Mouse (Mus musculus): ENCODE data around the gene Rassf8. TPM values are rescaled to one million over a fixed set of nuclear protein-coding genes. Genes with fewer than 3 reads are reported as not detected.
A peak's percentile ranks its signal among the peaks of the same experiment; 100 is the strongest.

The Rassf8 gene
- polyA plus RNA-seq, 1 experiment from 2014 or later: 4.8 TPM

GRCm38 (mm10) chr6:145860350-145860749 is 113.8 kb downstream of the Rassf8 start:
- H3K27ac ChIP-seq (replicated peaks): no peak overlapping the region
- H3K4me2 ChIP-seq: no peak overlapping the region
- H3K9me3 ChIP-seq: no peaks in the 10 kb centered on the region
- H3K27me3 ChIP-seq: peaks cover 51% of the 10 kb centered on the region
- H3K4me3 ChIP-seq: no peak overlapping the region
- H3K9ac ChIP-seq: no peak overlapping the region
- no peak for ATAC-seq (ENCODE audit: low read depth)
- WGBS: 57% methylated on average over 2 of the region's 2 CpGs
- H3K4me1 ChIP-seq (replicated peaks): peaks cover 34% of the 10 kb centered on the region
- no peaks in the 10 kb centered on the region for H3K36me3 ChIP-seq

GRCm38 (mm10) chr6:145861462-145862227 is 115.1 kb downstream of the Rassf8 start:
- 74% methylated on average over 9 of the region's 9 CpGs for WGBS
- Histone ChIP-seq H3K9ac (no peak overlapping the region), H3K4me2 (peak overlapping the region; percentile 100), H3K4me3 (peak overlapping the region; percentile 61), H3K36me3 (no peaks in the 10 kb centered on the region), H3K4me1 (replicated peaks) (peaks cover 34% of the 10 kb centered on the region), H3K27me3 (peaks cover 59% of the 10 kb centered on the region), H3K27ac (replicated peaks) (no peak overlapping the region), H3K9me3 (no peaks in the 10 kb centered on the region)
- no peak for ATAC-seq (ENCODE audit: low read depth)

DNA sequence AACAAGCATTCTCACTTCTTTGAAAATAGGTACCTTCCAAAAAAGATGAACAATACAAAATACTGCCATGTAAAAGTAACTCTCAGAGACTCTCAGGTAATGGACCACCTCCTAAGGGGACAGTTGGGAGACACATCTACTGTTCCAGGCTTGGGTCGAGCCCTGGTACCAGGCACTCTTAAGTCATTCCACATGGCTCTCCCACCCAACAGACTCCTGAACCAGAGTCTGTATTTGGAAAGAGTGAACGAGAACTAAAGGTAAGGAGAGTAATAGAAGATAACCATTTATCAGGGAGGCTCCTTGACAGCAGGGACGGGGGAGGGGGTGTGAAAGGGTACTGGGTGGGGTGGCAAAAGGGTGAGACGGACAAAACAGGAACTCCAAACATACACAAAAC is 115.8 kb downstream of the Rassf8 start:
- H3K4me2 ChIP-seq: peak overlapping the region; percentile 100
- no peak overlapping the region for H3K27ac ChIP-seq (replicated peaks)
- no peaks in the 10 kb centered on the region for H3K9me3 ChIP-seq
- H3K4me3 ChIP-seq: peak overlapping the region; percentile 61
- no peak for ATAC-seq (ENCODE audit: low read depth)
- H3K9ac ChIP-seq: peak overlapping the region; percentile 76; the same call in 1 of the 2 replicates
- no peaks in the 10 kb centered on the region for H3K36me3 ChIP-seq
- WGBS: 16% methylated on average over 4 of the region's 4 CpGs
- H3K27me3 ChIP-seq: peaks cover 66% of the 10 kb centered on the region
- peaks cover 40% of the 10 kb centered on the region for H3K4me1 ChIP-seq (replicated peaks)

DNA sequence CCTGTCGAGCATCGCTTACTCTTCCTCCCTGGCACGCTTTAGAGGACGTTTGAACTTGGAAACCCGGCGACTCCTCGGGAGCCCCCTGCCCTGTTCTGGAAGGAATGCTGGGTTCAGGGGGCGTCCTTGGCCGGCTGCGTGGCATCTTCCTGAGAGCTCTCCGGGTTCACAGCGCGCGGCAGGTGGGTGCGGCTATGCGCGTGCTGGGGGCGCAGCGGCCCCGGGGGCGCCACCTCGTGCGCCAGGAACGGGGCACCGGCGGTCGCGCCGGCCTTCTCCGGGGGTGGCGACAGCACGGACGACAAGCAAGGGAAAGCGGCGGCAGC is 116.2 kb downstream of the Rassf8 start:
- under 1% methylated on average over 35 of the region's 35 CpGs for WGBS
- Histone ChIP-seq H3K36me3 (no peaks in the 10 kb centered on the region), H3K9me3 (no peaks in the 10 kb centered on the region), H3K4me1 (replicated peaks) (peaks cover 40% of the 10 kb centered on the region), H3K9ac (peak overlapping the region; percentile 76), H3K27me3 (peaks cover 70% of the 10 kb centered on the region), H3K4me2 (peak overlapping the region; percentile 100), H3K4me3 (peak overlapping the region; percentile 61), H3K27ac (replicated peaks) (no peak overlapping the region; the same call in 1 of the 2 replicates)
- ATAC-seq (ENCODE audit: low read depth): no peak

GRCm38 (mm10) chr6:145863065-145863971 is 116.8 kb downstream of the Rassf8 start:
- Histone ChIP-seq H3K4me3 (peak overlapping the region; percentile 61), H3K27ac (replicated peaks) (peak overlapping the region; percentile 33), H3K9me3 (no peaks in the 10 kb centered on the region), H3K4me2 (peak overlapping the region; percentile 100), H3K36me3 (no peaks in the 10 kb centered on the region), H3K9ac (peak overlapping the region; percentile 76), H3K27me3 (peaks cover 76% of the 10 kb centered on the region), H3K4me1 (replicated peaks) (peaks cover 40% of the 10 kb centered on the region)
- under 1% methylated on average over 90 of the region's 105 CpGs for whole genome bisulfite sequencing
- ATAC-seq (ENCODE audit: low read depth): peak; percentile 57

GRCm38 (mm10) chr6:145864171-145864570 is 117.6 kb downstream of the Rassf8 start:
- Histone ChIP-seq H3K9me3 (no peaks in the 10 kb centered on the region), H3K27me3 (peaks cover 85% of the 10 kb centered on the region), H3K27ac (replicated peaks) (0 out of 2 replicates have a peak overlapping the region, but pooled peaks have one; percentile 33), H3K4me2 (peak overlapping the region; percentile 100), H3K9ac (peak overlapping the region; percentile 76; the same call in 1 of the 2 replicates), H3K4me1 (replicated peaks) (peaks cover 40% of the 10 kb centered on the region), H3K4me3 (peak overlapping the region; percentile 61), H3K36me3 (no peaks in the 10 kb centered on the region)
- WGBS: 2% methylated on average over 8 of the region's 8 CpGs
- ATAC-seq (ENCODE audit: low read depth): no peak

GRCm38 (mm10) chr6:145865289-145865885 is 118.8 kb downstream of the Rassf8 start, which contains the start of gene Bhlhe41:
Bhlhe41 (minus strand) TSS chr6:145865558.
- no peaks in the 10 kb centered on the region for H3K36me3 ChIP-seq
- H3K27ac ChIP-seq (replicated peaks): peak within 1 kb of the TSS; percentile 42; the same call in 1 of the 2 replicates
- H3K9ac ChIP-seq: peak within 1 kb of the TSS; percentile 73
- peak; percentile 42 for ATAC-seq (ENCODE audit: low read depth)
- H3K4me1 ChIP-seq (replicated peaks): peaks cover 40% of the 10 kb centered on the region
- H3K9me3 ChIP-seq: no peaks in the 10 kb centered on the region
- peak within 1 kb of the TSS; percentile 100 for H3K4me2 ChIP-seq
- WGBS: 1% methylated on average over 56 of the region's 57 CpGs
- H3K27me3 ChIP-seq: peaks cover 81% of the 10 kb centered on the region
- peak within 1 kb of the TSS; percentile 61 for H3K4me3 ChIP-seq

- Histone ChIP-seq H3K27ac (replicated peaks) (peak overlapping the region; percentile 42; the same call in 1 of the 2 replicates), H3K36me3 (no peaks in the 10 kb centered on the region), H3K9ac (peak overlapping the region; percentile 73), H3K4me2 (peak overlapping the region; percentile 100), H3K4me3 (peak overlapping the region; percentile 61), H3K4me1 (replicated peaks) (peaks cover 40% of the 10 kb centered on the region), H3K9me3 (no peaks in the 10 kb centered on the region), H3K27me3 (peaks cover 75% of the 10 kb centered on the region)
- under 1% methylated on average over 69 of the region's 69 CpGs for WGBS
- ATAC-seq (ENCODE audit: low read depth): peak; percentile 54
These were observed 119.6 kb downstream of the Rassf8 start for GRCm38 (mm10) chr6:145865886-145866851.

- Histone ChIP-seq H3K4me3 (peak overlapping the region; percentile 61; the same call in 1 of the 2 replicates), H3K36me3 (no peaks in the 10 kb centered on the region), H3K9ac (0 out of 2 replicates have a peak overlapping the region, but pooled peaks have one; percentile 73), H3K27ac (replicated peaks) (no peak overlapping the region), H3K4me1 (replicated peaks) (peaks cover 40% of the 10 kb centered on the region), H3K9me3 (no peaks in the 10 kb centered on the region), H3K27me3 (peaks cover 67% of the 10 kb centered on the region), H3K4me2 (peak overlapping the region; percentile 100)
- 72% methylated on average over 3 of the region's 3 CpGs for WGBS
- ATAC-seq (ENCODE audit: low read depth): no peak
These were observed 120.6 kb downstream of the Rassf8 start for GRCm38 (mm10) chr6:145867111-145867510.

Measured in neural tube, embryonic 13.5 days (tissue).